ENCODE assay signal across 12 mouse cellular contexts in the genomic region with DNA sequence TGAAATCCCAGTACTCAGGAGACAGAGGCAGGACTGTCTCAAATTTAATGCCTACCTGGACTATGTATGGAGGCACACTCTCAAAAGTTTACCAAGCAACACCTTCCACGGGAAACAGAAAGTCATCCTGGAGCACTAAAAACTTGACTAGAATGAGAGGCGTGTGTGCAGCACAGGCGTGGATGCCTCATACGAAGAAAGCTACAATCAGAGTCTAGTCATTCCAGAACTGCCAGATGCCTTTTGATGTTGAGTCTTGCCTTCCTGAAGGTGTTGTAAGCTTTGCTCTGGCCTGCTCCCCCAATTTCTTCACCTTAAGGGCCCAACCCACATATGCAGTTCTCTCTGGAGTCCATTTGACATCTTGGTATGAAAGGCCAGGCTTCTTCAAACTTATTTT.
"Had no signal": no experiment of that assay in that cellular context is flagged by ENCODE, and none has a peak within 500 bp of the region (broad histone marks: within the 10 kb centered on the region; RNA-seq: fewer than 3 reads in every experiment).

No protein-coding gene starts in this region.

- DNase-seq: kidney, adult 11 months; kidney, adult 8-10 months; kidney, postnatal 10 days; kidney, postnatal 36 days; liver; liver, embryonic 13.5 days; lung, adult 2 months; lung, postnatal 14 days; lung, postnatal 4 days; midbrain, embryonic 14.5 days; retina, postnatal 1 day; thymus, postnatal 25 days had no signal
